Mouse (Mus musculus): ENCODE results near the gene Hc.

GRCm38 (mm10) chr2:34946046-34946445 is 115.2 kb downstream of the Hc start:
- TF ChIP-seq POLR2A (IDR thresholded peaks at IDR 0.05; ENCODE audit: low read depth, low read length) (no peak), MEF2A (IDR thresholded peaks at IDR 0.05; ENCODE audit: borderline replicate concordance, low read depth, low read length) (no peak), CTCF (conservative IDR thresholded peaks at IDR 0.05 in 1 of 2, IDR thresholded peaks at IDR 0.05 in 1 of 2; ENCODE audit: low read depth in 2 of 2, low read length in 2 of 2) (no peak), ETS1 (conservative IDR thresholded peaks at IDR 0.05; ENCODE audit: low read depth, low read length) (no peak), HCFC1 (IDR thresholded peaks at IDR 0.05; ENCODE audit: low read depth, low read length) (no peak), RAD21 (IDR thresholded peaks at IDR 0.05; ENCODE audit: low read depth, low read length) (no peak), ZNF384 (IDR thresholded peaks at IDR 0.05; ENCODE audit: low read depth, low read length) (no peak), CHD2 (IDR thresholded peaks at IDR 0.05; ENCODE audit: low read length) (no peak)
